Mouse (Mus musculus) cerebellum, adult (tissue): ENCODE measurements around the gene Gm16867.
"Not testable (repeated sequence)": the region's sequence is repeated elsewhere in the genome, so short reads cannot be mapped to it uniquely, and the experiment has no call there.

Source experiments
- ATAC-seq: cut with Nextera tagmentation; 2 replicates; pipeline ENCODE4 v1.9.2; 2017; ENCODE audit warnings: mild to moderate bottlenecking, moderate library complexity, mixed read lengths; ENCODE audit not compliant: insufficient number of reproducible peaks, low FRiP score, low TSS enrichment

The Gm16867 gene

GRCm38 (mm10) chr14:69470122-69470708 lies 32.9 kb downstream of the Gm16867 start:
- not testable (repeated sequence) for ATAC-seq

- not testable (repeated sequence) for ATAC-seq
Measured at GRCm38 (mm10) chr14:69467612-69468366, 35.4 kb downstream of the Gm16867 start.

GRCm38 (mm10) chr14:69464465-69464864 lies 38.7 kb downstream of the Gm16867 start:
- ATAC-seq, result 0 out of 2 replicates have a peak, but pooled peaks have one; percentile 81

- ATAC-seq, result not testable (repeated sequence)
Measured at GRCm38 (mm10) chr14:69457691-69458090, 45.5 kb downstream of the Gm16867 start.

DNA sequence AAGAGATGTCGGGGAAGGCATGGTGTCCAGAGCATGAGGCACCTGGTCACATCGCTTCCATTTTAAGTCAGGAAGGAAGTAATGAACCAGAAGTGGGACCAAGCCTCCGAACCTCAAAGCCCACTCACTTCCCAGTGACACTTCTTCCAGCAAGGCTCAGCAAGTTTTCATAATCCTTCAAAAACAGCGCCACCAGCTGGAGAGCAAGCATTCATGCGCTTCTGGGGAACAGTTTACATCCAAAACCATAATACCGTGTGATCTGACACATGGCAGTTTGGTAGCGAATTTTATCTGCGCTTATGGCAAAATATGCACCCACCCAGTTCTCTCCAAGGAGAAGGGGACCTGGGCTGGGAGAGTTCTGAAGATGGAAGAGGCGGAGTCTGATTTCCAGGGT lies 48.5 kb downstream of the Gm16867 start:
- not testable (repeated sequence) for ATAC-seq

DNA sequence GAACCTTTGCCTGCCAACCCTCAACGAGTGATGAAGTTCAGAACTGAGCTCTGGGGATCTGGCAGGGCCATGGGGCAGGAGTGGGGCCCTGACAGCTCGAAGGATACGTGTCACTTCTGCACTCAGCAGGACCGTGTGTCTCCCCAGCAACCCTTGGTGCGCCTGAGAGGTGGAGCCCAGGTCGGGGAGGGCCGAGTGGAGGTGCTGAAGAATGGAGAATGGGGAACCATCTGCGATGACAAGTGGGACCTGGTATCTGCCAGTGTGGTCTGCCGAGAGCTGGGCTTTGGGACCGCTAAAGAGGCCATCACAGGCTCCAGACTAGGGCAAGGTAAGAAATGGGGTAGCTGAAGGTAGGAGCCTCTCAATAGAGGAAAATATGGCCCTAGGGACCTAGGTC lies 54.3 kb downstream of the Gm16867 start:
- ATAC-seq, result not testable (repeated sequence)

GRCm38 (mm10) chr14:69447006-69447405 lies 56.2 kb downstream of the Gm16867 start:
- ATAC-seq, result not testable (repeated sequence)

DNA sequence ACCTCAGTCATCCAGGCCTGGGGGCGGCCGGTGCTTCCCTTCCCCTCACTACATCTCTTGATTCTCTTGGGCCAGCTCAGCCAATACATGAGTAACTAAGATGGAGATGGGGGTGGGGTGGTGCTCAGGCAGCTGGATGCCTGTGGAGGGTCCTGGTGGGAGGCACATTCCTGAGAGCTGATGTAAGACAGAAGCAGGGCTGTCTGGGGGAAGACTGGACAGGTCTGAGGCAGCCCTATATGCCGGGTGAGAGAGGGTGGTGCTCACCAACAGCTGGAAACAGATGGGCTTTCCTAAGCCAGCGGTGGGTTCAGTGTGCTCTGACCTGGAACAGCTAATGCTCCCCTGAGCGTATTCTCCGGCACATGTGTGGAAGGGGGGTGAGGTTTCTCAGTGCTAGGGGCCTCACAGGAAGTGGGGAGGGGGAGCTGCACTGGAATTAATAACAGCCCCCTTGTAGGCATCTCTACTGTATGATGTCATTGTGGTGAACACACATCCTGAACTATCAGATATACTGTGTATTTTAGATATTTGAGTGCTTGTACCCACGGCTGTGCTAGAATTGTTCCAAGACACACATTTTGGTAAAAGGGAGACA lies 60.0 kb downstream of the Gm16867 start:
- ATAC-seq, result not testable (repeated sequence)

DNA sequence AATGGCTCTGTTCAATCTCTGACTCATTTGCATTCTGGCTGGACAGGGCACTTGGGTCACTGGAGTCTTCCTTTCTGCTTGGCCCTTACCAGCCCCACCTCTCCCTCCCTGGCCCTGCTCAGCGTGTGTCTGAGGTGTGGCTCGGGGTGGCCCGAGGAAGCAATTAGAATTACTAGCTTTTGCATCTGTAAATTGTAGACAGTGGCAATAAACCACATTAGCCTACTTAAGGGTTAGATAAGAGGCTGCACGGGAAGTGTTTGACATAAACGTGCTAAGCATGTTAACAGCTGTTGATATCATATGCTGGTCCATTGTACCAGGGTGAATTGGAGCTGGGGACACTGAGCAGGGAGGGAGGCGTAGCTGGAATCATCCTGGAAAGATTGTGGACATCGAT lies 62.2 kb downstream of the Gm16867 start:
- not testable (repeated sequence) for ATAC-seq

DNA sequence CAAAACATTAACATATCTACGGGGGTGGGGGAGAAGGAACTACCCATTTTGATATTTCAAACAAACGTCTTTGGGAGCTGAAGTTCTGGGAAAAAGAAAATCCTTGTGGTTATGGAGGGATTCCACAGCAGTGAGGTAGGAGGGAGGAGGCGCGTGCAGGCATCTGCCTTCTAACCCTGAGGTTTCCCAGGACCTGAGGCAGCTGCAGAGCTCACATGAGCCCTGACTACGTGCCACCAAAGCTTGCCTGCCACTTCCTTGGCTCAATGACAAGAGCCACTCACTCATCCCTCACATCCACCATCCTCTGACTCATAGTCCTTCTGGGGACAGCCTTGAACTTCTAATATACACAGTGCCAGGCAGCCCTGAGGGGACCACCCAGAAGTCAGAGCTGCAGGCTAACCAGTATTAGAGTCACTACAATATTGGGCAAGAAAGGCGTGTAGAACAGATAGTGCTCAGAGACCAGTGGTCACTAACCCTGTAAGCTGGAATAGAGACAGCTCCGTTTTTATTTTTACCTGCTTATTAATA lies 64.4 kb downstream of the Gm16867 start:
- ATAC-seq, result not testable (repeated sequence)

DNA sequence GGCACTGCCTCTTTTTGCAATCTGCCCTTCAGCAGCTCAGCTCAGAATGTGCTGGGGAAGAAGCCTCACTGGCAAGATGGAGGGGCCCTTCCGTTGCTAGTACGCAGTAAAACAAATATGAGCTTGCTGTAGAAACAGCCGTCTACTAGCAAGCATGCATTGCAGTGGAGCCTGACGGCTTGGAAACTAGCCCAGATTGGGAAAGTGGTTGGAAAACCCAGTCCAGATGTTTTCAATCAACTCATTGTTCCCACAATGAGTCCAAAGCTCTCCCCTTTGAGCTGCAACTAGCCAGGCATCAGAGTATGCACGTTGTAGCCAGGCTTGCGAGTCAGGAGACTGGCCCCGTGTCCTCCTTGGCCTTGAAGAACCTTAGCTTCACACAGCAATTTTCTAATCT lies 82.2 kb downstream of the Gm16867 start:
- ATAC-seq, result not testable (repeated sequence)

- not testable (repeated sequence) for ATAC-seq
Measured at GRCm38 (mm10) chr14:69417545-69417944, 85.6 kb downstream of the Gm16867 start.
